Mouse (Mus musculus): ENCODE measurements around the gene Gm49486. TPM values are rescaled to one million over a fixed set of nuclear protein-coding genes. Genes with fewer than 3 reads are reported as not detected.
"Not testable (repeated sequence)": the region's sequence is repeated elsewhere in the genome, so short reads cannot be mapped to it uniquely, and the experiment has no call there.

Gene Gm49486
- total RNA-seq, 2 experiments from 2014 or later: 0.22 TPM; not detected in 1

GRCm38 (mm10) chr15:79224685-79225084 is 4.5 kb upstream of the Gm49486 start:
- ATAC-seq (replicated peaks; ENCODE audit: poor library complexity): peak; percentile 89

DNA sequence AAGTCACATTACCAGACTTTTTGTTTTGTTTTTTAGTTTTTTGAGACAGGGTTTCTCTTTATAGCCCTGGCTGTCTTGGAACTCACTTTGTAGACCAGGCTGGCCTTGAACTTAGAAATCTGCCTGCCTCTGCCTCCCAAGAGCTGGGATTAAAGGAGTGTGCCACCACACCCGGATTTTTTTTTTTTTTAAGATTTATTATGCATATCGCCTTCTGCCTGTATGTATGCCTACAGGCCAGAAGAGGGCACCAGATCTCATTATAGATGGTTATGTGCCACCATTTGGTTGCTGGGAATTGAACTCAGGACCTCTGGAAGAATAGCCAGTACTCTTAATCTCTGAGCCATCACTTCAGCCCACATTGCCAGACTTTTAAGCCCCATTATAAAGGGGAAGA is 3.4 kb upstream of the Gm49486 start:
- not testable (repeated sequence) for ATAC-seq (replicated peaks; ENCODE audit: poor library complexity)

- no peak for ATAC-seq (replicated peaks; ENCODE audit: poor library complexity)
Measured at GRCm38 (mm10) chr15:79235268-79235667, 6.1 kb downstream of the Gm49486 start.

DNA sequence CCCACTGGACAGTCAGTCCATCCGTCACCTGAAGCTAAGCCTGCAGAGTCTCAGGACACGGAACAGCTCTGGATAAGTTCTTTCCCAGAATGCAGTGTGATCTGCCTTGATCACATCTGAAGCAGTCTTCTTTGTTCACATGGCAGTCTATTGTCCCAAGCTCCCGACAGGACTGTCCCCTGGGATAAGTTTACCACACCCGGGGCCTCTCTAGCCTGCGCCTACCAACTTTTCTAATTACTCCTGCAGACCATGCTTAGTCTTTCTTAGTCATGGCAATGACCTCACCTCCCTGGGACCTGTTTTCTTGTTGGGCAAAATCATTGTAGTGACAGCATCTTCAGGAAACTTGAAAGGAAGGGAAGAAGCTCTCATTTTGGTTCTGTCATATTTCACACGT is 8.8 kb downstream of the Gm49486 start:
- no peak for ATAC-seq (replicated peaks; ENCODE audit: poor library complexity)

DNA sequence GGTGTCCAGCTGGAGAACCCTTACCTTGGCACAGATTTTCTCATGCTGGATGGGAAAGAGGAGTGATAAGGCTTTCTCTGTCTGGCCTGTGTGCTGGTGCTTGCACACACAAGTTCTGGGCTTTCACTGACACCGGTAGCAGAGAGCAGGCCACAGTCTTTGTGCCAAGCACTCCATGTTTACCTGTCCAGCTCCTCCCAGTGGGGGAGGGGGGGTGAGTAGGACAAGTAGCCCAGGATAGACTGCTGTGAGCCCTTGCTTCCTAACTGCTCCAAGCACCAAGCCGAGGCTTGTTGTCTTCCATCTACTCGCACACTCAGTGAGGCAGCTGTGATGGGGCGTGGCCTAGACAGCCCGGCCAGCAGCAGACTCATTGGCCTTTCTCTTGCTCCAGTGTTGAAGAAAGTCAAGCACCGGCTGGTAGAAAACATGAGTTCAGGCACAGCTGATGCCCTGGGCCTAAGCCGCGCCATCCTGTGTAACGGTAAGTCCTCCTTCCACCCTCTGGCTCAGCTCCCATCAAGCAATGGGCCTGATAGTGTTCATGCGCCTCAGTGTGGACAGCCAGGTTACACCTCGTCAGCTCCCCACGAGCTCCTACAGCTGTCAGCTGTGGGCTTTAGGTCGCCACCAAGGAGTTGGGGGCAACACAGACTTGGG is 13.5 kb downstream of the Gm49486 start:
- ATAC-seq (replicated peaks; ENCODE audit: poor library complexity): peak; percentile 20

- ATAC-seq (replicated peaks; ENCODE audit: poor library complexity): peak; percentile 100
Measured at GRCm38 (mm10) chr15:79243234-79244042, 14.2 kb downstream of the Gm49486 start.

- ATAC-seq (replicated peaks; ENCODE audit: poor library complexity): no peak
Measured at GRCm38 (mm10) chr15:79244071-79244893, 15.1 kb downstream of the Gm49486 start.

- ATAC-seq (replicated peaks; ENCODE audit: poor library complexity): no peak
Measured at GRCm38 (mm10) chr15:79245321-79245720, 16.1 kb downstream of the Gm49486 start.

DNA sequence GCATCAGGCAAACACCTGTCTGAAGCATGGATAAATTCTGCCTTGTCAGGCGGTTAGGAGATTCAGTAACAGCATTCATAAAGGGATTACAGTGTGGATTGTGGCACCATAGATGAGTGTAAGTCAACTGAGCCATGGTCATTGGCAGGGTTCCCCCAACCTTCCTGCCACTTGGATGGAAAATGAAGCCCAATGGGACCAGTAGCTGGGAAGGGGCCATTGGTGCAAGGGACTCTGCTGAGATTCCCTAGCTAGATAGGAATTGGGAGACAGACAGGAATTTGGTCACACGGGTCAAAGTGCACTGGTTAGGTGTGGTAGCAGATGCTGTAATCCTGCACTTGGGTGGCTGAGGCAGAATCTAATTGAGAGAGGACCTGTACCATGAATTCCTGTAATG is 21.0 kb downstream of the Gm49486 start:
- ATAC-seq (replicated peaks; ENCODE audit: poor library complexity): no peak

DNA sequence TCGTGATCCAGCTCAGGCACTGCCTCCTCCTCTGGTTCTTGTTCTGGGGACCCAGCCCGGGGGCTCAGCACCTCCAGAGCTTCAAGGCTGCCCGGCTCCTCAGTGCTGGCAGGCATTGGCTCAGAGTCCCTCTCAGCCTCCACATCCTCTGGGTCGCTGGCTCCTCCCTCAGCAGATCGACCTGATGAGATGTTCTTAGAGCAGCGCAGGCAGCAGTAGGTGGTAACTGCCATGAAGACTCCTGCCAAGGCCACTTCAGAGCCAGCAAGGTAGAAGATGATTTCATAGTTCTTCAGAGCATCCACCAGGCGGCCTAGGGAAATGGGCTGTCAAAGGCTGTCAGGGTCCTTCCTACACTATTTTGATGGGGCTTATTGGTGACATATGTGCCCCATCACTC is 22.0 kb downstream of the Gm49486 start:
- ATAC-seq (replicated peaks; ENCODE audit: poor library complexity): no peak; the same call in 1 of the 2 replicates

DNA sequence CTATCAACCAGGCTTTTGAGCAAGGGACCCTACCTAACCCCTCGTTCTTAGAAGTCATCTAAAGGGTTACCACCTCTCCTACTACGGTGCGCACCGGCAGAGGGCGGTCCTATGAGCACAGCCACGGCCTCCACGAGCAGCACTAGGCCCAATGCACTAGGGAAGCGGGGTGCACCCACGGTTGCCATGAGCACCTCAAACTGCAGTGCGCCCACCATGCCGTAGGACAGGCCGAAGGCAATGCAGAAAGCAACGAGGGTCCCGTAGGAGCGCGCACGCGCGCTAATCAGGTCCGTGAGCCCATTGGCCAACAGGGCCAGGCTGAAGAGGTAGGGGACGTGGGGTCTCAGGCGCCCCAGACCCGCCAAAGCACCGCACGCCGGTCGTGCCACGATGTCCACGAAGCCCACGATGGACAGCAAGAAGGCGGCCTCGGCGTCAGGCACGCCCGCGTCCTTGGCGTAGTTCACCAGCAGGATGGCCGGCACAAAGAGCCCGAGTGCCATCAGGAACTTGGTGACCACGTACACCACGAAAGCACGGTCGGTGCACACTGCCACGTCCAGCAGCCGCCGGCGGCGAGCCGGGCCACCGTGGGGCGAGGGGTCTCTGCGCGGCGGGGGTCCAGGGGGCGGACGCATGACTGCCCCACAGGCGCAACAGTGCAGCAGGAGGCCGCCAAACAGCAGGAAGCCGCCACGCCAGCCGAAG is 22.7 kb downstream of the Gm49486 start:
- ATAC-seq (replicated peaks; ENCODE audit: poor library complexity): peak; percentile 27; the same call in 1 of the 2 replicates

DNA sequence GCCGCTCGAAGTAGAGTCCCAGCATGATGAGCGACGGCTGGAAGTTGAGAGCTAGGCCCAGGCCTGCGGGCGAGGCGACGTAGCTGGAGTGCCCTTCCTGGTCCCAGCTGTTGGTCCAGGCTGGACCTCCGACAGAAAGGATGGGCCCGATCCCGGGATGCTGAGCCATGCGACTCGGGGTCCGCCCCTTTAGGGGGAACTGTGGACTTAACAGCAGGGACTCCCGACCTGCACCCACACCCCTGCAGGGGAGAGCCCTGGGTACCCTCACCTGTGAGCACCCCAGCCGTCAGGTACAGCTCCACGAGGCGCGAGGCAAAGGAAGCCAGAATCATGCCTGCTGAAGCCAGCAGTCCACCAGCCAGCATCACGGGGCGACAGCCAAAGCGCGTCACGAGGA is 23.4 kb downstream of the Gm49486 start:
- no peak for ATAC-seq (replicated peaks; ENCODE audit: poor library complexity)

- ATAC-seq (replicated peaks; ENCODE audit: poor library complexity): no peak
Measured at GRCm38 (mm10) chr15:79254661-79255060, 25.5 kb downstream of the Gm49486 start, which contains the start of gene Slc16a8. Slc16a8 (minus strand) TSS chr15:79254761.

DNA sequence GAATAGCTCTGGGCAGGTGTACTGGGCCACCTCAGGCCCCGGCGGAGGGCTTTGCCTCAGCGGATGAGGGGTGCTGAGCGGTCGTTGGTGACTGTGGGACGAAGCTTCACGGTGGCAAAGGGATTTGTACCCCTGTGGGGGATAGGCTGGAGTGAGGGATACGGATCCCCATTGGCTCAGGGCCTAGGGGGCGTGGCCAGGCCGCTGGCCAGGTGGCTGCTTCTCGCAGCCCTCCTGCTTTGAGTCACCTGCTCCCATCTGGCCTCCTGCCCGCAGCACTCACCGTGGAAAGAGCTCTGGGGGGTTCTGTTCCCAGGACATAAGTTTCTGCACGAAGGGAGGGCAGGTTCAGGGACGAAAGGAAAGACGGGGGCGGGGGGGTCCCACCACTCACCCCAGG is 29.3 kb downstream of the Gm49486 start:
- no peak for ATAC-seq (replicated peaks; ENCODE audit: poor library complexity)

DNA sequence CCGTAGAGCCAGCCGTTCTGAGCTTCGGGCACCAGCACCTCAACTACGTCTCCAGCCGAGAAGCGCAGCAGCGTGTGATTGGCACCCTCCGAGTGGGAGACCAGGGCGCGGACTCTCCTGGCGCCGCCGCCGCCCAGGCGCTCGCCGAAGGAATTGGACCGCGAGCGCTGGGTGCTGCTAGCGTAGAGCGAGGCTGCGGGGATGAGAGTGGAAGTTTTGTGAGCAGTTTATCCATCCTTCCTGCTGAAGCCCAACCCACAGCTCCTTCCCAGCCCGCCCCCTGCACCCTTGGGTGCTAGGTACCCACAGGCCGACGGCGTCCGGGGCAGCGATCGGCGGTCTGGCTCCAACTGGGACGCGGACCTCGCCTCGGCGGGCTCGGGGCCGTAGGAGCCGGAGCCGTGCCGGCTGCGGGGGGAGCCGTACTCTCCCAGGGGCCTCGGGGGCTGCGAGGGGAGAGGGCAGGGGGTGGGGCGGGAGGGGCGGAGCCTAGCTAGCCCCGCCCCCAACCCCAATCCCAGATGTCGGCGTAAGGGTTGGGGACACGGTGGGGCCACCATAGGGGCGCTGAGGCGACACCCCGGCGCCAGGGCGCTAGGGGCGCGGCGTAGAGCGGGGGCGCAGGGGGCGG is 32.0 kb downstream of the Gm49486 start:
- ATAC-seq (replicated peaks; ENCODE audit: poor library complexity): no peak

DNA sequence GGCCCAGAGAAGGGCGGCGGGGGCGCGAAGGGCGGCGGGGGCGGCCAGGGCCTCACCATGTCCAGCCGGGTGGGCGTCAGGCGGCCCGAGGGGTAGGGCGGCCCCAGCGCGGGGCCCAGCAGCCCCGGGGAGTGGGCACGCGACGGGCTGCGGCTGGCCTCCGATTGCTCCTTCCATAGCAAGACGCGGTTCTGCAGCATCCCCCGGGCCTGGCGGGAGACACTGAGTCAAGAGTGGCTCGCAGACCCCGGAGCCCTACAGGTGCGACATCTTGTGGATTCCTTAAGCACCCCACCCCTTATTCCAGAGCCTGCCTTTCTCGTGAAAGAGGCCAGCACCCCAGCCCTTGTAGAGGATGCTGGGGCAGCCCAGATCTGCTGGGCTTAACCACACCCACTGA is 32.6 kb downstream of the Gm49486 start:
- ATAC-seq (replicated peaks; ENCODE audit: poor library complexity): no peak

- no peak for ATAC-seq (replicated peaks; ENCODE audit: poor library complexity)
Measured at GRCm38 (mm10) chr15:79262375-79262774, 33.2 kb downstream of the Gm49486 start.

DNA sequence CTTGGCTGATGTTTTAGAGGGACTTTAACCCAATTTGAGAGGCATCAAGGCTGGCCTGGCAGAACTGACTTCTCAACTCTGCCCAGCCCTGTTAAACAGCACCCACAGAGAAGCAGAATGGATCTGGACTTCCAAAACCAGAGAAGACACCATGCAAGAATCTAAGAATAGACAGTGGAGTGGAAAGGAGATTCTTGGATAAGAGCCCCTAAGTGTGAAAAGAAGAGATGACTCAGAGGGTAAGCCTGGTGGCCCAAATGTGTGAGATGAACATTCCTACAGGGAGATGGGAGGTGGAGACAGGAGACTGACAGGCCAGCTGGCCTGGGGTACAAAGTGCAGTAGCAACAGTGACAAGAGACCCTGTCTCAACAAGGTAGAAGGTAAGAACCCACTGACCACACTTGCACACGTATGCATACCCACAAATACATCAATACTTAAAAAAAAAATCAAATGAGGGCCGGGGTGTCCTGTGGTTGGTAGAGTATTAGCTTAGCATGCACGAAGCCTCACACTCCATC is 33.7 kb downstream of the Gm49486 start:
- no peak for ATAC-seq (replicated peaks; ENCODE audit: poor library complexity)

DNA sequence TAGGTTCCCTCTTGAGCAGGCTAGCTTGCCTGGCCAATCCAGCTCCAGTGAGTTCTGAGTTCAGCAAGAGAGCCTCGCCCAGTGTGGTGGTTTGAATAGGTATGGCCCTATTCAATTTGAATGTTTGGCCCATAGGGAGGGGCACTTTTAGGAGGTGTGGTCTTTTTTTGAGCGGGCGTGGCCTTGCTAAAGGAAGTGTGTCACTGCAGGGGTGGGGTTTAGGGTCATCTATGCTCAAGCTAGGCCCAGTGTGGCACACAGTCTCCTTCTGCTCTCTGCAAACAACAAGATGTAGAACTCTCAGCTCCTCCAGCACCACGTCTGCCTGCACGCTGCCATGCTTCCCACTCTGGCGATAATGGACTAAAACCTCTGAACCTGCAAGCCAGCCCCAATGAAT is 34.5 kb downstream of the Gm49486 start:
- no peak for ATAC-seq (replicated peaks; ENCODE audit: poor library complexity)

DNA sequence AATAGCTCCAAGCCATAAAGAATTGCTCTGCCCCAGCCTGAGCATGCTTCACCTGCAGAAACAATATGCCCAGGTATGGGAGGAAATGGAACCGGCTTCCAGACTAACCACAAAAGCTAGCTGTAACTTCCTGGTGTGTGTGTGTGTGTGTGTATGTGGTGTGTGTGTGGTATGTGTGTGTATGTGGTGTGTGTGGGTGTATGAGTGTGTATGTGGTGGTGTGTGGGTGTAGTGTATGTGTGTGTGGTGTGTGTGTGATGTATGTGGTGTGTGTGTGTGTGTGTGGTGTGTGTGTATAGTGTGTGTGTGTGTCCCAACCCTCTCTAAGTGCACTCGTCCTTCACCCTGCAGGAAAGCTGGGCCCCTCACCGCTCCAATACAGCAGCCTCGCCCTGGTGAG is 36.2 kb downstream of the Gm49486 start:
- no peak for ATAC-seq (replicated peaks; ENCODE audit: poor library complexity)
